8 mouse cellular contexts compared by ENCODE assay signal in genomic region chr14:25516640-25517591, GRCm38 (mm10). TPM values are rescaled to one million over a fixed set of nuclear protein-coding genes. Genes with fewer than 3 reads are reported as not detected.
DNase-seq lines count a peak whose midpoint lies in the region; ATAC-seq lines count a peak whose summit lies in the region.

No protein-coding gene starts in this region.

- no peaks in the 10 kb centered on the region for H3K36me3 ChIP-seq in heart, embryonic 11.5 days (ENCODE audit: control insufficient read depth, insufficient read depth, low read length)

- H3K4me2 ChIP-seq in heart, embryonic 11.5 days: no peak overlapping the region

- 15% methylated on average over 13 of the region's 13 CpGs for WGBS in heart, embryonic 11.5 days (ENCODE audit: insufficient replicate concordance)

- peak; percentile 43; the same call in 1 of the 2 replicates for ATAC-seq in heart, embryonic 11.5 days (replicated peaks; ENCODE audit: insufficient number of reproducible peaks, low FRiP score, low TSS enrichment)
- ATAC-seq in megakaryocyte-erythroid progenitor cell, adult 5-6 weeks (replicated peaks; ENCODE audit: low FRiP score, low TSS enrichment, poor library complexity, severe bottlenecking): peak; percentile 45

- DNase-seq in ovary, adult 18-20 months (ENCODE audit: low spot score): peak; percentile 49
- no peak for DNase-seq in ovary, postnatal 10 days (ENCODE audit: low spot score)
- DNase-seq in c-Kit-positive CD71-negative TER-119-negative erythroid progenitor cells, embryonic 14.5 days (ENCODE audit: low read depth): peak; percentile 70
- DNase-seq in kidney, postnatal 36 days: peak; percentile 71 to 78
- DNase-seq in frontal cortex, adult 2 months (ENCODE audit: extremely low spot score in 1 of 2, low spot score in 1 of 2): no peak
- DNase-seq in urinary bladder, postnatal 4 days (ENCODE audit: low spot score in 2 of 2): no peak

- H3K9ac ChIP-seq in heart, embryonic 11.5 days (ENCODE audit: low read depth, low read length): 0 out of 2 replicates have a peak overlapping the region, but pooled peaks have one; percentile 24

- peak overlapping the region; percentile 77 for H3K27ac ChIP-seq in heart, embryonic 11.5 days (ENCODE audit: low read depth, low read length)

- H3K4me1 ChIP-seq in heart, embryonic 11.5 days (ENCODE audit: control insufficient read depth, insufficient read depth, low read length): peaks cover 87% of the 10 kb centered on the region

- no peaks in the 10 kb centered on the region for H3K27me3 ChIP-seq in heart, embryonic 11.5 days (ENCODE audit: control insufficient read depth, insufficient read depth, low read length)

- no peak overlapping the region for H3K4me3 ChIP-seq in heart, embryonic 11.5 days (ENCODE audit: low read depth, low read length)

- H3K9me3 ChIP-seq in heart, embryonic 11.5 days (replicated peaks; ENCODE audit: control insufficient read depth, low read length): no peaks in the 10 kb centered on the region

RNA-seq across cellular contexts. Expression of gene Zmiz1, which starts 57.9 kb away (rescaled TPM):
- polyA plus RNA-seq in heart, embryonic 11.5 days (2014; fragmentation: Nextera tagmentation; extraction: Ambion mirVana): 34.9 and 36.2 TPM in 2 replicates
- 51.3 and 56.9 TPM in 2 replicates for total RNA-seq in megakaryocyte-erythroid progenitor cell, adult 5-6 weeks (2014; fragmentation: Nextera tagmentation)
- 6.7 and 12.6 TPM in 2 replicates for total RNA-seq in megakaryocyte-erythroid progenitor cell, adult 5-6 weeks (2017)
- 39.1 and 45.9 TPM in 2 replicates for polyA plus RNA-seq in frontal cortex, adult 2 months (2012; rRNA removed)

Comparison
In these comparisons a context has a peak if more than half of its experiments do, and no peak if none do; other contexts are left out.
1. DNase-seq: peak in ovary, adult 18-20 months (single experiment), c-Kit-positive CD71-negative TER-119-negative erythroid progenitor cells, embryonic 14.5 days (single experiment) and kidney, postnatal 36 days (2 of 2); none in ovary, postnatal 10 days (single experiment), frontal cortex, adult 2 months (0 of 2) and urinary bladder, postnatal 4 days (0 of 2).